Mouse (Mus musculus): ENCODE measurements around the gene Bbs9. TPM values are rescaled to one million over a fixed set of nuclear protein-coding genes. Genes with fewer than 3 reads are reported as not detected.

Gene Bbs9
- polyA plus RNA-seq, 1 experiment from 2014 or later: 5.8 TPM

- Histone ChIP-seq H3K9ac (ENCODE audit: low read length) (no peak overlapping the region), H3K4me3 (ENCODE audit: low read depth, low read length) (no peak overlapping the region), H3K36me3 (ENCODE audit: control insufficient read depth, insufficient read depth, low read length) (no peaks in the 10 kb centered on the region), H3K27me3 (ENCODE audit: control insufficient read depth, insufficient read depth, low read length) (no peaks in the 10 kb centered on the region), H3K27ac (replicated peaks) (no peak overlapping the region), H3K9me3 (ENCODE audit: control insufficient read depth, low read length) (no peaks in the 10 kb centered on the region), H3K4me2 (replicated peaks; ENCODE audit: low read depth) (no peak overlapping the region), H3K4me1 (replicated peaks; ENCODE audit: control insufficient read depth, insufficient read depth) (no peaks in the 10 kb centered on the region)
- DNase-seq (ENCODE audit: low spot score) (no peak), ATAC-seq (ENCODE audit: low FRiP score, low TSS enrichment) (no peak)
- 80% methylated on average over 3 of the region's 3 CpGs for WGBS
- TF ChIP-seq CTCF (IDR thresholded peaks at IDR 0.05; ENCODE audit: low read depth) (no peak), EP300 (optimal IDR thresholded peaks at IDR 0.05) (no peak)
Observed at GRCm38 (mm10) chr9:22771785-22772184, 296.3 kb downstream of the Bbs9 start.

- H3K4me1 ChIP-seq (replicated peaks; ENCODE audit: control insufficient read depth, insufficient read depth): no peaks in the 10 kb centered on the region
- no peak for DNase-seq (ENCODE audit: low spot score)
- ATAC-seq (ENCODE audit: low FRiP score, low TSS enrichment): no peak
- no peak overlapping the region for H3K4me3 ChIP-seq (ENCODE audit: low read depth, low read length)
- no peak overlapping the region for H3K4me2 ChIP-seq (replicated peaks; ENCODE audit: low read depth)
- no peak overlapping the region for H3K27ac ChIP-seq (replicated peaks)
- WGBS: 82% methylated on average over 5 of the region's 5 CpGs
- no peaks in the 10 kb centered on the region for H3K9me3 ChIP-seq (ENCODE audit: control insufficient read depth, low read length)
- no peaks in the 10 kb centered on the region for H3K36me3 ChIP-seq (ENCODE audit: control insufficient read depth, insufficient read depth, low read length)
- no peak for TF ChIP-seq EP300 (optimal IDR thresholded peaks at IDR 0.05)
- TF ChIP-seq CTCF (IDR thresholded peaks at IDR 0.05; ENCODE audit: low read depth): no peak
- H3K27me3 ChIP-seq (ENCODE audit: control insufficient read depth, insufficient read depth, low read length): no peaks in the 10 kb centered on the region
- no peak overlapping the region for H3K9ac ChIP-seq (ENCODE audit: low read length)
Observed at GRCm38 (mm10) chr9:22776246-22776961, 300.9 kb downstream of the Bbs9 start.

GRCm38 (mm10) chr9:22777425-22777824 is 301.9 kb downstream of the Bbs9 start:
- Histone ChIP-seq H3K27ac (replicated peaks) (no peak overlapping the region), H3K27me3 (ENCODE audit: control insufficient read depth, insufficient read depth, low read length) (no peaks in the 10 kb centered on the region), H3K4me3 (ENCODE audit: low read depth, low read length) (no peak overlapping the region), H3K9me3 (ENCODE audit: control insufficient read depth, low read length) (no peaks in the 10 kb centered on the region), H3K36me3 (ENCODE audit: control insufficient read depth, insufficient read depth, low read length) (no peaks in the 10 kb centered on the region), H3K4me2 (replicated peaks; ENCODE audit: low read depth) (no peak overlapping the region), H3K4me1 (replicated peaks; ENCODE audit: control insufficient read depth, insufficient read depth) (no peaks in the 10 kb centered on the region), H3K9ac (ENCODE audit: low read length) (no peak overlapping the region)
- ATAC-seq (ENCODE audit: low FRiP score, low TSS enrichment) (no peak), DNase-seq (ENCODE audit: low spot score) (no peak)
- TF ChIP-seq CTCF (IDR thresholded peaks at IDR 0.05; ENCODE audit: low read depth) (no peak), EP300 (optimal IDR thresholded peaks at IDR 0.05) (no peak)
- 87% methylated on average over 7 of the region's 7 CpGs for WGBS

GRCm38 (mm10) chr9:22779631-22780030 is 304.1 kb downstream of the Bbs9 start:
- DNase-seq (ENCODE audit: low spot score) (no peak), ATAC-seq (ENCODE audit: low FRiP score, low TSS enrichment) (no peak)
- Histone ChIP-seq H3K9ac (ENCODE audit: low read length) (no peak overlapping the region), H3K27ac (replicated peaks) (no peak overlapping the region), H3K9me3 (ENCODE audit: control insufficient read depth, low read length) (no peaks in the 10 kb centered on the region), H3K27me3 (ENCODE audit: control insufficient read depth, insufficient read depth, low read length) (no peaks in the 10 kb centered on the region), H3K4me3 (ENCODE audit: low read depth, low read length) (no peak overlapping the region), H3K4me2 (replicated peaks; ENCODE audit: low read depth) (no peak overlapping the region), H3K4me1 (replicated peaks; ENCODE audit: control insufficient read depth, insufficient read depth) (no peaks in the 10 kb centered on the region), H3K36me3 (ENCODE audit: control insufficient read depth, insufficient read depth, low read length) (no peaks in the 10 kb centered on the region)
- TF ChIP-seq EP300 (optimal IDR thresholded peaks at IDR 0.05): no peak
- TF ChIP-seq CTCF (IDR thresholded peaks at IDR 0.05; ENCODE audit: low read depth): no peak
- WGBS: 75% methylated on average over 6 of the region's 6 CpGs

GRCm38 (mm10) chr9:22786006-22786405 is 310.5 kb downstream of the Bbs9 start:
- no peak overlapping the region for H3K27ac ChIP-seq (replicated peaks)
- no peaks in the 10 kb centered on the region for H3K9me3 ChIP-seq (ENCODE audit: control insufficient read depth, low read length)
- WGBS: 89% methylated on average over 4 of the region's 4 CpGs
- no peak overlapping the region for H3K9ac ChIP-seq (ENCODE audit: low read length)
- H3K36me3 ChIP-seq (ENCODE audit: control insufficient read depth, insufficient read depth, low read length): no peaks in the 10 kb centered on the region
- no peaks in the 10 kb centered on the region for H3K27me3 ChIP-seq (ENCODE audit: control insufficient read depth, insufficient read depth, low read length)
- no peak overlapping the region for H3K4me2 ChIP-seq (replicated peaks; ENCODE audit: low read depth)
- H3K4me1 ChIP-seq (replicated peaks; ENCODE audit: control insufficient read depth, insufficient read depth): 0 out of 2 replicates have a peak, but pooled peaks cover 2% of the 10 kb centered on the region
- no peak for ATAC-seq (ENCODE audit: low FRiP score, low TSS enrichment)
- no peak overlapping the region for H3K4me3 ChIP-seq (ENCODE audit: low read depth, low read length)
- TF ChIP-seq EP300 (optimal IDR thresholded peaks at IDR 0.05) (no peak), CTCF (IDR thresholded peaks at IDR 0.05; ENCODE audit: low read depth) (no peak)
- DNase-seq (ENCODE audit: low spot score): no peak

GRCm38 (mm10) chr9:22788423-22788822 is 312.9 kb downstream of the Bbs9 start:
- Histone ChIP-seq H3K9ac (ENCODE audit: low read length) (no peak overlapping the region), H3K36me3 (ENCODE audit: control insufficient read depth, insufficient read depth, low read length) (no peaks in the 10 kb centered on the region), H3K9me3 (ENCODE audit: control insufficient read depth, low read length) (no peaks in the 10 kb centered on the region), H3K4me3 (ENCODE audit: low read depth, low read length) (no peak overlapping the region), H3K4me2 (replicated peaks; ENCODE audit: low read depth) (no peak overlapping the region), H3K27ac (replicated peaks) (no peak overlapping the region), H3K27me3 (ENCODE audit: control insufficient read depth, insufficient read depth, low read length) (no peaks in the 10 kb centered on the region), H3K4me1 (replicated peaks; ENCODE audit: control insufficient read depth, insufficient read depth) (0 out of 2 replicates have a peak, but pooled peaks cover 2% of the 10 kb centered on the region)
- WGBS: 94% methylated on average over 4 of the region's 4 CpGs
- DNase-seq (ENCODE audit: low spot score) (no peak), ATAC-seq (ENCODE audit: low FRiP score, low TSS enrichment) (no peak)
- TF ChIP-seq CTCF (IDR thresholded peaks at IDR 0.05; ENCODE audit: low read depth): no peak
- no peak for TF ChIP-seq EP300 (optimal IDR thresholded peaks at IDR 0.05)
